Mouse (Mus musculus): Measurements from ENCODE around the gene Pcnx3.

The Pcnx3 gene

DNA sequence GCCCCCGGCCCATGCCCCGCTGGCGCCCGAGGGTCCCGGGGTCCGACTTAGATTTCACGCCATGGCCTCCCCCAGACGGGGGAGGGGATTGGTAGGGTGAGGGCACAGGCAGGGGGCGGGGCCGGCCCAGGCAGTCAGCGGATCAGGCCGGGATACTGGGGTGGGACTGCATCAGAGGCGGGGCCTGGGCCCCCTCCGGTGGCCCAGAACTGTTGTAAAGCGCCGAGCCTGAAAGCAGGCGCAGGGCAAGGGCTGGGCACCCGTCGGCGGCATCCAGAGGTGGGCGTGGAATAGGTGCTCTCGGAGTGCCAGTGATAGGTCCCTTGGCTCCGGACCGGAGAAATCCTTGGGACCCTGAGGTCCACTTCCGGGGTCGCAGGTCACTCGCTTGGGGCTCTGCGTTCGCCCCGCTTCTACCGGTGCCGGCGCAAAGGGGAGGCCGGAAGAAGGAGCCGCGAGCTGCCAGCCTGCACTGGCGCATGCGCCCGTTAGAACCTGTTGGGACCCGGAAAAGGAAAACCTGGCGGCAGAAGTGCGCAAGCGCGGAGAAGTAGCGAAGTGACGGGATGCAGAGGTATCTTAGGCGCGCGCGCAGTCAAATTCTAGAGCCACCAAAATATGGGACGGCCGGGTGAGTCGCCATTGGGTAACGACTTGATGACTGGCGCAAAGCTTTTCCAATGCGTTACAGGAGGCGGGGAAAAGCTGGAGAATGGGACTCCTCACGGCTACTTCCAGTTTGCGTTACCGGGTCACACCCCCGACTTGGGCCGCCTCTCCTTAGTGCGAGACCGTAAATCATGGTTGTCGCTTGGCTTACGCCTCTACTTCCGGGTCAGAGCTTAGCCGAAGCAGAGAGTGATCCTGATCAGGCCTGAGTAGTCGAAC, at the start of gene Pcnx3, which contains the start of gene Map3k11:
Gene Pcnx3, minus strand, starts transcription at position 709 of the 888 bp plus-strand sequence.
Gene Map3k11, plus strand, starts transcription at position 543 of the 888 bp plus-strand sequence.
- DNase-seq (ENCODE audit: low spot score in 2 of 2), result peak; percentile 87 to 94

- no peak for DNase-seq (ENCODE audit: low spot score in 2 of 2)
These were observed 45.6 kb upstream of the Pcnx3 start for GRCm38 (mm10) chr19:5734325-5734724.

DNA sequence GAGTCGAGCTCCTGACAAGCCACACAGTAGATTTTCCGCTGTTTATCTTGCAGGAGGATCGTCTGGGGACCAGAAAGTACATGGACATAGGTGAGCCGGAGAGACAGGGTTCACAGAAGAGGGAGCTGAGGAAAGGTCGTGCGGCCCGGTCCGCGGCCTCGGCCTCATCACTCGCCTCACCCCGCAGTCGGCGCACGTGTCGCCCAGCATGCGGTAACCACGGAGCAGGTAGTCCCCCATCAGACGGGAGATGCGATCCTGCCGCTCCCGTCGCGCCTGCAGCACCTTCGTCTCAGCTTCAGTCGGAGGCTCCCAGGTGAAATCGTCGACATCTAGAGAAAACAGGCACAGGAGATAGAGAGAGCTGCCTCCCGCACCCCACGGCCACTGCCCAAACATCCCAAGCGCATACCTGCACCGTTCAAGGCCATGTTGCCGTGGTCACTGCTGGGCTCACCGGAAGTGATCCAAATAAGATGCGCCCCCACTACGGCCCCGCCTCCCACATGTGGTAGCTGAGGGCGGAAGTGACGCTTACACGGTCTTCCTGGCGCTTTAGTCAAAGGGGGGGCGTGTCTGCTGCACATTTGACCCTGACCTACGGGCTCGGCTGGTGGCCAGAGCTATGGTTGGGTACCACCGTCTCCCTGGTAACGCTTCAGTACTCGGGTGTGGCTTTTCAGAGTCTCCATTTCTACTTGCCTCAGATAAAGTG, 42.7 kb upstream of the Pcnx3 start:
- peak; percentile 84 to 90 for DNase-seq (ENCODE audit: low spot score in 2 of 2)

GRCm38 (mm10) chr19:5730314-5731186, 41.8 kb upstream of the Pcnx3 start:
- DNase-seq (ENCODE audit: low spot score in 2 of 2), result peak in 1 of 2 experiments; percentile 54

DNA sequence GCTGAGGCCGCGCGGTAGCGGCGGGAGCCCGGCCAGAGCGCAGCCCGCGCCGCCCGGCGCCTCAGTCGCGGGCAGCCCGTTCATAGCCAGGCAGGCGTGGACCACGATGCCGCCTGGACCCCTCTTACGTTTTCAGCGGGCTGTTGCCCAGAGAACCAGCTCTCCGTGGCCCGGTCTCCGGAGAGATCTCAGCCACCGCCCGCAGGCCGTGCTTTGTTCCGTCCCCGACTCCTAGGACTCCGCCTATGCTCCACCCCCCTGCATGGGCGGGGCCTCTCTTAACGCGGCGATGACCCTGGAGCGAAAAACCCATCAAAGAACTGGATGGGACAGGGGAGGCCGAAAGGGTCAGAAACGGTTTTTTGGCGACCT, 40.7 kb upstream of the Pcnx3 start, which contains the start of gene Fam89b:
Gene Fam89b, minus strand, starts transcription at position 210 of the 372 bp plus-strand sequence.
- peak; percentile 65 to 82 for DNase-seq (ENCODE audit: low spot score in 2 of 2)

- peak in 1 of 2 experiments; percentile 69 for DNase-seq (ENCODE audit: low spot score in 2 of 2)
These were observed 40.1 kb upstream of the Pcnx3 start for GRCm38 (mm10) chr19:5728631-5729443.

- peak; percentile 90 to 92 for DNase-seq (ENCODE audit: low spot score in 2 of 2)
These were observed 39.0 kb upstream of the Pcnx3 start for GRCm38 (mm10) chr19:5727701-5728100.

- no peak for DNase-seq (ENCODE audit: low spot score in 2 of 2)
These were observed 38.4 kb upstream of the Pcnx3 start for GRCm38 (mm10) chr19:5726961-5727578.

DNA sequence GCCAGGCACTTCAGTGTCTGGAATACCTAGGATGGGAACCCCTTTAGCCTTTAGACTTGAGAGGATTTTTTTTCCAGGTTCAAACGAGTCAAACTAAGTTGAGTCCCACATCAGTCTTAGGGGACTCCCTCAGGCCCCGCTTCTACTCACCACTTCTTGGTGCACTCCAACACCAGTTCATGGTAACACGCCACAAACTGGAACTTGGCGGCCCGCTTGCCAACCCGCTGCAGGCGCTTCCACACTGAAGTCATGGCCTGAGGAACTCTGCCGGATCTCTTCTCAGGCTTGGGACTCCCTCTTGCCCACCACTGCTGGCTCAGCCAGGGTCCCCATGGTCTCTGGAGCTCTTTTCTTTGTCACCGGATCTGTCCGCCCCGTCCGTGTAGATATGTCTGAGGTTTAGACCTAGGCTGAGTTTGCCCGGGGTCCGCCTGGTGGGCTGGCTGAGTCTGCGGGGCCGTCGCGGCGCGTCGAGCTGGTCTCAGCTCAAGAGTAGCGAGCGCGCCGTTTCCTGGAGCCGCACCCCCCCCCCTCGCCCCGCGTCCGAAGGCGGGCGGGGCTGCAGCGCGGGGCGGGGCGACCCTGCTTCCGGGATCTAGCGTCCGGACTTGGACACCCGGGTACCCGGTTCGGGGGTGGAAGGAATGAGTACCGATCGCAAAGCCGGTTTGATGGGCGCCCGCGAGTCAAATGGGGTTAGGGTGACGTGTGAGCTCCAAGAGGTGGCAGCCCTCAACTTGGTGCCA, 37.2 kb upstream of the Pcnx3 start, which contains the start of gene Ehbp1l1:
Gene Ehbp1l1, minus strand, starts transcription at position 551 of the 749 bp plus-strand sequence.
- DNase-seq (ENCODE audit: low spot score in 2 of 2), result no peak

- DNase-seq (ENCODE audit: low spot score in 2 of 2), result no peak
These were observed 36.5 kb upstream of the Pcnx3 start for GRCm38 (mm10) chr19:5725029-5725707.

GRCm38 (mm10) chr19:5724549-5724941, 35.8 kb upstream of the Pcnx3 start:
- no peak for DNase-seq (ENCODE audit: low spot score in 2 of 2)

DNA sequence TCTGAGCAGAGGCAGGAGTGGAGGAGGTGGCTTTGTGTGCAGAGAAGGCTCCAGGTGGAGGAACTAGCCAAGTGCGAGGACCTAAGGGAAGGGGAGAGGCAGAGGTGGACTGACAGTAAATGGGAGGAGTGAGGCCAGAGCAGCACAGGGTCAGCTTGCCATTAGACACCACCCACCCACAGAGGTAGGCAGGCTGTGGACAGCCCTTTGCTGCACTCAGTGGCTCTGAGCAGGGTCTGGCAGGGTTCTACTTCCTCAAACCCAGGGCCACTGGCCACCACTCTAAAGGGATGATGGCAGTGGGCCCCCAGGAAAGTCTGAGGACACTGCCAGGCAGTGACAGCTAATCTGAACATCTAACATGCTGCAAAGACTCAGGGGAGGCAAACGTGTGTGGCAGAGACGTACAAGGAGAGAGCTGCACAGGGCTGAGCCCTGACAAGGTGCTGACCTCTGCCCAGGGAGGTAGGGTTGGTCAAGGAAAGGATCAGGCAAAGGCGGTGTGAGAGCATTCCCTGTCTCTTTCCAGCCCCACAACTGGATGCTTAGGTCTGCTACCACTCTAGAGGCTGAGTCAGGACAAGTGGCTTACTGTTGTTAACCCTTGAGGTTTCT, 35.3 kb upstream of the Pcnx3 start:
- DNase-seq (ENCODE audit: low spot score in 2 of 2), result no peak

DNA sequence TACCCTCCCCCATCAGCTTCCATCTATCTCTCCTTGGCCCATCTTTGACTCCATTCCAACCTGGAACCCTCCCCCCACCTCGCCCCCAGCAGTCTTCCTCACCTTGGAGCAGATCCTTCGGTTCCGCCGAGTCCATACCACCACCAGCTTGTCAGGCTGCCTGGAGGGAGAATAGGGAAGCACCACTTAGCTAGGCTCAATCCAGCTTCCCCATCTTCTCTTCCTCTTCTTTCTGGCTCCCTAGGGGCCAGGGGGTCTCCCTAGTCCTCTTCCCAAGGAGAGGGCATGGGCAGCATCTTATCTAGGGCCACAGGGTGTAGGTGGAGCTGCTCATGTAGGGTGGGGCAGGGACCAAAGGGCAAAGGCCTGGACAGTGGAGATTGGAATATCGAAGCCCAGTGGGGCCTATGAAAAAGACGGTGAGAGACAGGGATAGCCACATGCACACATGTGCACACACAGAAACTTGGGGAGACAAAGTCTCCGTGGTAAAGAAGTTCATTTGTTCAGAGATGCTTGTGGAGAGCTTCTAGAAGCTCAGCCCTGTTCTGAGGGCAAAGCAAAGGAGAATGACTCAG, 34.2 kb upstream of the Pcnx3 start:
- no peak for DNase-seq (ENCODE audit: low spot score in 2 of 2)

DNA sequence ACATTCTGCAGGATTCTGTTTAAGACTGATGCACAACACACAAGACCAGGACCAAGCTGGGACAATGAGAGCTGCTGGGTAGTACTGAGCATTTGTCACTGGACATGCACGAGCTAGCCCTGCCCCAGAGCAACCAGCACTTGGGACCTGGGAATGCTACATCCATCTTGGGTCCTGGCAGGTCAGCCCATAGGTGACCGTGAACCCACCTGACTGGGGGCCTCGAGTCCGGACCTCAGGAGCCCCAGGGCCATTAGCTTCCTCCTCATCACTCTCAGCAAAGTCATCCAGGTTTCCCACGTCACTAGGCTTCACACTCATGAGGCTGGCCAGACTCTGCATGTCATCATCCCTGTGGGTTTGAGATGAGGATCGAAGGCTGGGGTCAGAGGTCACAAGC, 32.5 kb upstream of the Pcnx3 start:
- DNase-seq (ENCODE audit: low spot score in 2 of 2), result no peak

DNA sequence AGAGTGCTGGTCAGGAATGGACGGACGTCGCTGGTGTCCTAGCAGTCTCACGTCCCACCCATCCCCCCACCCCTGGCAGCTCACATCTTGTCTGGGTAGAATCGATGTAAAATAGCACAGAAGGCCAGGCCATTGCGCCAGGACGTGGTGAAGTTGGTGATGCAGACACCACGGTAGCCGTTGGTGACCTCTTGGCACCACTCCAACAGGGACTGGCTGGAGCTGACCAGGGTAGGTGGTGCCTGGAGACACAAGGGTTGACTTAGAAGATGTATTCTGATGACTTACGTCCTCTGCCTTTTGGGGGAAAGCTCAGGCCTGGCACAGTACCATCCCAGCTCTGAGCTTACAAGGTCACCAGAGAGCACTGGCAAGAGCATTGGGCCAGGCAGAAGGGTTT, 28.2 kb upstream of the Pcnx3 start:
- DNase-seq (ENCODE audit: low spot score in 2 of 2), result no peak

- peak in 1 of 2 experiments; percentile 54 for DNase-seq (ENCODE audit: low spot score in 2 of 2)
These were observed 27.3 kb upstream of the Pcnx3 start for GRCm38 (mm10) chr19:5715793-5716688.

DNA sequence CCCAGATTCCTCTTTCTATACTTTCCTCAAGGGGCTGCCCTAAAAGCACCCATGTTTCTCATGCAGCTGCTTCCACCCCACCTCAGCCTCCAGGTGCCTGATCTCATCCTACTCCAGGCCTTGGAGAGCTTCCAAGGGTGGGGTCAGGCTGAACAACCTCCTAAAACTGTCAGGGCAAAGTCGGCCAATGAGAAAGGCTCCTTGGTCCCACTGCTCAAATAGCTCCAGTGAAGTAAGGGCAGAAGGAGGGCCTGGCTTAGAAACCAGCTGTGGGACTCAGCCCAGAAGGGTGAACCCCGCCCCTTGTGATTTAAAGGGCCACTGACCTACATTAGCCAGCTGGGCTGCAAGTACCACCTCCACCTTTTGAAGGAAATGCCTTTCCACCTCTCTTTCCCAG, 25.0 kb upstream of the Pcnx3 start:
- no peak for DNase-seq (ENCODE audit: low spot score in 2 of 2)
